Mouse (Mus musculus) embryonic facial prominence, embryonic 15.5 days (tissue): Measurements from ENCODE around the gene Ssty2. TPM values are rescaled to one million over a fixed set of nuclear protein-coding genes. Genes with fewer than 3 reads are reported as not detected.
"Not testable (repeated sequence)": the region's sequence is repeated elsewhere in the genome, so short reads cannot be mapped to it uniquely, and the experiment has no call there.

ENCODE experiments used
- ATAC-seq: fragments of 200-750 bp; cut with Nextera tagmentation; 2 replicates; pipeline ENCODE4 v1.8.0; 2017; ENCODE audit warnings: low read depth, moderate TSS enrichment; ENCODE audit not compliant: insufficient number of reproducible peaks, low FRiP score, low TSS enrichment
- H3K27ac ChIP-seq: fragments of 300-500 bp; sonication (generic); replicated peaks from 2 replicates; pipeline ENCODE4 v1.5.1; 2015; ENCODE audit warnings: mild to moderate bottlenecking, inconsistent platforms
- H3K27me3 ChIP-seq: fragments of 300-500 bp; sonication (generic); 2 replicates; pipeline ENCODE4 v1.6.1; 2015; ENCODE audit warnings: inconsistent platforms
- H3K36me3 ChIP-seq: fragments of 300-500 bp; sonication (generic); 2 replicates; pipeline ENCODE4 v1.6.1; 2015; ENCODE audit warnings: mild to moderate bottlenecking, inconsistent platforms
- H3K4me1 ChIP-seq: fragments of 300-500 bp; sonication (generic); 2 replicates; pipeline ENCODE4 v1.6.1; 2015; ENCODE audit warnings: inconsistent platforms
- H3K4me2 ChIP-seq: fragments of 300-500 bp; sonication (generic); replicated peaks from 2 replicates; pipeline ENCODE4 v1.6.1; 2015; ENCODE audit warnings: mild to moderate bottlenecking, inconsistent platforms
- H3K4me3 ChIP-seq: fragments of 300-500 bp; sonication (generic); replicated peaks from 2 replicates; pipeline ENCODE4 v1.5.1; 2015; ENCODE audit warnings: mild to moderate bottlenecking, inconsistent platforms
- H3K9ac ChIP-seq: fragments of 300-500 bp; sonication (generic); 2 replicates; pipeline ENCODE4 v1.6.1; 2015; ENCODE audit warnings: inconsistent platforms
- H3K9me3 ChIP-seq: fragments of 300-500 bp; sonication (generic); replicated peaks from 2 replicates; pipeline ENCODE4 v1.6.1; 2016; ENCODE audit warnings: inconsistent platforms
- WGBS: fragments of 180-500 bp; shearing (Covaris S2); methylation state at CpG from one replicate; pipeline ENCODE4 v1.1.7; 2015; 5-methylcytosine and 5-hydroxymethylcytosine counted together
- polyA plus RNA-seq: library from polyadenylated mRNA; unstranded; fragments of >200 nt; fragmentation: Nextera tagmentation; extraction: Ambion mirVana; gene quantifications from 2 replicates; pipeline ENCODE4 v1.2.1, GENCODE M21; 2015

The Ssty2 gene
- not detected in 2 replicates for polyA plus RNA-seq

- H3K4me3 ChIP-seq, H3K27me3 ChIP-seq, H3K4me1 ChIP-seq, H3K9ac ChIP-seq, H3K27ac ChIP-seq, H3K4me2 ChIP-seq, H3K36me3 ChIP-seq, H3K9me3 ChIP-seq, ATAC-seq: not testable (repeated sequence)
- WGBS, result no CpG with 5 or more reads among the region's 4 CpGs
Observed at GRCm38 (mm10) chrY:67047972-67048371, at the start of gene Ssty2. TSS of gene Ssty2 (minus strand) at chrY:67048072.
